Mouse (Mus musculus) T-helper 2 cell (primary cell): ENCODE data around the gene Rpl29.

ENCODE experiments used
- in situ Hi-C: fragments of 300-600 bp; cut with MboI, MseI; formaldehyde crosslinking; loops from one replicate; pipeline ENCODE4 v1.15.1; 2025; ENCODE audit warnings: high pct_unique_total_duplicates

Gene Rpl29

GRCm38 (mm10) chr9:106417841-106418625, 11.2 kb upstream of the Rpl29 start:
- in situ Hi-C loops = loop anchor here (5.0 kb wide), 1 partner anchor 111 kb away; no protein-coding TSS in a partner anchor

GRCm38 (mm10) chr9:106420608-106421007, 8.6 kb upstream of the Rpl29 start:
- in situ Hi-C loops = no loop called here

GRCm38 (mm10) chr9:106421033-106421864, 8.0 kb upstream of the Rpl29 start:
- in situ Hi-C loops = no loop called here

- in situ Hi-C loops = no loop called here
Measured at GRCm38 (mm10) chr9:106421865-106422160, 7.4 kb upstream of the Rpl29 start.

GRCm38 (mm10) chr9:106428719-106429220, 484 bp upstream of the Rpl29 start:
- in situ Hi-C loops = loop anchor here (5.0 kb wide), 1 partner anchor 61 kb away; the partner anchor contains the start of gene Dusp7

- in situ Hi-C loops = no loop called here
Measured at GRCm38 (mm10) chr9:106430015-106430264, 686 bp downstream of the Rpl29 start.

- in situ Hi-C loops = no loop called here
Measured at GRCm38 (mm10) chr9:106433389-106433788, 4.1 kb downstream of the Rpl29 start.

- in situ Hi-C loops = no loop called here
Measured at GRCm38 (mm10) chr9:106436566-106436965, 7.3 kb downstream of the Rpl29 start.

GRCm38 (mm10) chr9:106442680-106443079, 13.4 kb downstream of the Rpl29 start:
- in situ Hi-C loops = loop anchor here (10.0 kb wide), 1 partner anchor 1102 kb away; the partner anchor contains the start of genes Cyb561d2, Nprl2 and Zmynd10

GRCm38 (mm10) chr9:106444836-106445235, 15.6 kb downstream of the Rpl29 start:
- in situ Hi-C loops = loop anchor here (10.0 kb wide), 1 partner anchor 1100 kb away; the partner anchor contains the start of genes Cyb561d2, Nprl2 and Zmynd10

GRCm38 (mm10) chr9:106447348-106447747, 18.1 kb downstream of the Rpl29 start, which contains the start of the genes Abhd14b and Abhd14a:
TSS of gene Abhd14b (plus strand) at chr9:106447459.
TSS of gene Abhd14a (minus strand) at chr9:106447678.
- in situ Hi-C loops = loop anchor here (10.0 kb wide), 1 partner anchor 1097 kb away; the partner anchor contains the start of genes Cyb561d2, Nprl2 and Zmynd10

- in situ Hi-C loops = loop anchor here (10.0 kb wide), 1 partner anchor 1097 kb away; the partner anchor contains the start of genes Cyb561d2, Nprl2 and Zmynd10
Measured at GRCm38 (mm10) chr9:106447951-106448350, 18.7 kb downstream of the Rpl29 start.

- in situ Hi-C loops = loop anchor here (10.0 kb wide), 1 partner anchor 1096 kb away; the partner anchor contains the start of genes Cyb561d2, Nprl2 and Zmynd10
Measured at GRCm38 (mm10) chr9:106448498-106449031, 19.3 kb downstream of the Rpl29 start.

GRCm38 (mm10) chr9:106449947-106450346, 20.7 kb downstream of the Rpl29 start:
- in situ Hi-C loops = loop anchor here (10.0 kb wide), 1 partner anchor 1095 kb away; the partner anchor contains the start of genes Cyb561d2, Nprl2 and Zmynd10

GRCm38 (mm10) chr9:106450661-106451060, 21.4 kb downstream of the Rpl29 start:
- in situ Hi-C loops = no loop called here

- in situ Hi-C loops = no loop called here
Measured at GRCm38 (mm10) chr9:106451298-106451697, 22.0 kb downstream of the Rpl29 start.

GRCm38 (mm10) chr9:106451899-106452298, 22.6 kb downstream of the Rpl29 start:
- in situ Hi-C loops = no loop called here

- in situ Hi-C loops = no loop called here
Measured at GRCm38 (mm10) chr9:106452351-106452750, 23.1 kb downstream of the Rpl29 start.

- in situ Hi-C loops = no loop called here
Measured at GRCm38 (mm10) chr9:106452821-106453220, 23.6 kb downstream of the Rpl29 start.

- in situ Hi-C loops = no loop called here
Measured at GRCm38 (mm10) chr9:106453271-106454070, 24.2 kb downstream of the Rpl29 start, which contains the start of gene Pcbp4. TSS of gene Pcbp4 (plus strand) at chr9:106453291.
